In genomic region chr12:24975115-24975733, GRCm38 (mm10) we compare ENCODE assay signal across 8 mouse cellular contexts. TPM values are rescaled to one million over a fixed set of nuclear protein-coding genes. Genes with fewer than 3 reads are reported as not detected.
A peak's percentile ranks its signal among the peaks of the same experiment; 100 is the strongest.
DNase-seq lines count a peak whose midpoint lies in the region; ATAC-seq and TF ChIP-seq lines count a peak whose summit lies in the region.

No protein-coding gene starts in this region.

- H3K27ac ChIP-seq in layer of hippocampus, adult 2 months = peak overlapping the region; percentile 96
- H3K27ac ChIP-seq in neural tube, embryonic 14.5 days (ENCODE audit: low read depth, low read length) = peak overlapping the region; percentile 90
- peak overlapping the region; percentile 90 for H3K27ac ChIP-seq in testis, adult 2 months (ENCODE audit: control insufficient read depth, insufficient read depth, low read depth, low read length)

- peak; percentile 72 for TF ChIP-seq CTCF in Patski (IDR thresholded peaks at IDR 0.05)
- TF ChIP-seq CTCF in layer of hippocampus, adult 2 months (conservative IDR thresholded peaks at IDR 0.05) = peak; percentile 88
- peak; percentile 9; the same call in 1 of the 2 replicates for TF ChIP-seq CTCF in testis, adult 2 months (IDR thresholded peaks at IDR 0.05; ENCODE audit: control insufficient read depth, insufficient read depth, insufficient replicate concordance, low read depth, low read length)

- H3K36me3 ChIP-seq in neural tube, embryonic 14.5 days (ENCODE audit: control insufficient read depth, insufficient read depth, low read length) = no peaks in the 10 kb centered on the region
- no peaks in the 10 kb centered on the region for H3K36me3 ChIP-seq in testis, adult 2 months (ENCODE audit: control insufficient read depth, insufficient read depth, low read length)

- WGBS in neural tube, embryonic 14.5 days = under 1% methylated on average over 29 of the region's 31 CpGs

- in situ Hi-C loops in Patski (cut with MboI; ENCODE audit: low pct_unique_long_range_greater_than_20kb) = no loop called here

- peak; percentile 63 for ATAC-seq in Patski
- peak; percentile 54 to 66 for ATAC-seq in hematopoietic stem cell, adult 5-6 weeks (replicated peaks in 1 of 2; ENCODE audit: insufficient read depth in 1 of 2, low FRiP score in 2 of 2, low TSS enrichment in 1 of 2, low read depth in 1 of 2, poor library complexity in 2 of 2, severe bottlenecking in 2 of 2)
- ATAC-seq in neural tube, embryonic 14.5 days (ENCODE audit: low read depth) = peak; percentile 81

- H3K4me2 ChIP-seq in neural tube, embryonic 14.5 days (ENCODE audit: low read depth, low read length) = peak overlapping the region; percentile 46

- no peaks in the 10 kb centered on the region for H3K9me3 ChIP-seq in neural tube, embryonic 14.5 days (ENCODE audit: control insufficient read depth, low read length)

- peak overlapping the region; percentile 88 for H3K9ac ChIP-seq in neural tube, embryonic 14.5 days (replicated peaks; ENCODE audit: low read depth, low read length)

- H3K4me3 ChIP-seq in layer of hippocampus, adult 2 months = peak overlapping the region; percentile 92
- H3K4me3 ChIP-seq in neural tube, embryonic 14.5 days (ENCODE audit: low read depth, low read length) = peak overlapping the region; percentile 74
- H3K4me3 ChIP-seq in testis, adult 2 months (ENCODE audit: control insufficient read depth, low read depth, low read length) = peak overlapping the region; percentile 98

- DNase-seq in Patski (ENCODE audit: low read depth, low spot score) = peak; percentile 34
- DNase-seq in cerebellum, adult 9-10 months = peak; percentile 89
- DNase-seq in forelimb bud, embryonic 11.5 days (ENCODE audit: low read depth, low spot score) = peak; percentile 76
- peak; percentile 75 to 79 for DNase-seq in layer of hippocampus, adult 2 months (ENCODE audit: low spot score in 2 of 2)
- DNase-seq in lung, adult 18-20 months = peak; percentile 62 to 71

- no peaks in the 10 kb centered on the region for H3K27me3 ChIP-seq in Patski
- no peaks in the 10 kb centered on the region for H3K27me3 ChIP-seq in neural tube, embryonic 14.5 days (ENCODE audit: control insufficient read depth, insufficient read depth, low read length)
- no peaks in the 10 kb centered on the region for H3K27me3 ChIP-seq in testis, adult 2 months (ENCODE audit: control insufficient read depth, insufficient read depth, low read length)

- 0 out of 2 replicates have a peak, but pooled peaks cover 5% of the 10 kb centered on the region for H3K4me1 ChIP-seq in neural tube, embryonic 14.5 days (ENCODE audit: control insufficient read depth, insufficient read depth, low read length)
- peaks cover 18% of the 10 kb centered on the region for H3K4me1 ChIP-seq in testis, adult 2 months (ENCODE audit: control insufficient read depth, insufficient read depth, low read length)

- CTCF ChIA-PET in Patski (lab: Charles Lee) = interaction anchor here (0.9 kb wide), 1 partner anchor 266 kb away, joined by 3 read pairs; no protein-coding TSS in a partner anchor

- no peak for TF ChIP-seq POLR2A in testis, adult 2 months (IDR thresholded peaks at IDR 0.05; ENCODE audit: control insufficient read depth, low read depth, low read length)

- POLR2A ChIA-PET in Patski (lab: Charles Lee) = interaction anchor here (0.9 kb wide), 1 partner anchor 22 kb away, joined by 3 read pairs; no protein-coding TSS in a partner anchor

RNA-seq across cellular contexts. Expression of gene Kidins220, which starts 0.5 kb away (rescaled TPM):
- polyA plus RNA-seq in Patski (2021) = 77.1 TPM
- total RNA-seq in hematopoietic stem cell, adult 5-6 weeks (2017) = 72.7 and 108 TPM in 2 replicates
- total RNA-seq in layer of hippocampus, adult 2 months (2021) = 100 to 1,000 TPM; 353 to 363 TPM
- 171 and 197 TPM in 2 replicates for polyA plus RNA-seq in neural tube, embryonic 14.5 days (2014; fragmentation: Nextera tagmentation; extraction: Ambion mirVana)
- 12.0 and 14.2 TPM in 2 replicates for polyA plus RNA-seq in testis, adult 2 months (2012; rRNA removed)

Comparison
In these comparisons a context has a peak if more than half of its experiments do, and no peak if none do; other contexts are left out.
1. Peak in every context shown above with its lines: DNase-seq, ATAC-seq, H3K4me3 ChIP-seq and H3K27ac ChIP-seq.
2. DNase-seq: peak in every context shown above with its lines; median percentile 89 in cerebellum, adult 9-10 months; 77 in layer of hippocampus, adult 2 months; 76 in forelimb bud, embryonic 11.5 days; 66 in lung, adult 18-20 months; 34 in Patski.
3. CTCF ChIP-seq: peak in every context shown above with its lines; median percentile 88 in layer of hippocampus, adult 2 months; 72 in Patski; 9 in testis, adult 2 months.